Mouse (Mus musculus) midbrain, embryonic 16.5 days (tissue): ENCODE measurements around the gene Cd82. TPM values are rescaled to one million over a fixed set of nuclear protein-coding genes. Genes with fewer than 3 reads are reported as not detected.

ENCODE experiments used
- ATAC-seq: fragments of 200-750 bp; cut with Nextera tagmentation; 2 replicates; pipeline ENCODE4 v1.8.0; 2017; ENCODE audit warnings: moderate TSS enrichment
- H3K27ac ChIP-seq: fragments of 300-500 bp; sonication (generic); 2 replicates; pipeline ENCODE4 v1.5.1; 2014; ENCODE audit warnings: mild to moderate bottlenecking, low read length, mixed read lengths
- H3K27me3 ChIP-seq: fragments of 300-500 bp; sonication (generic); 2 replicates; pipeline ENCODE4 v1.6.1; 2014; ENCODE audit warnings: low read depth, low read length, mixed read lengths; ENCODE audit not compliant: control insufficient read depth, insufficient read depth
- H3K36me3 ChIP-seq: fragments of 300-500 bp; sonication (generic); 2 replicates; pipeline ENCODE4 v1.6.1; 2014; ENCODE audit warnings: mild to moderate bottlenecking, low read length, moderate library complexity, mixed read lengths; ENCODE audit not compliant: control insufficient read depth, insufficient read depth
- H3K4me1 ChIP-seq: fragments of 300-500 bp; sonication (generic); 2 replicates; pipeline ENCODE4 v1.6.1; 2014; ENCODE audit warnings: mild to moderate bottlenecking, low read length, mixed read lengths; ENCODE audit not compliant: control insufficient read depth, insufficient read depth
- H3K4me2 ChIP-seq: fragments of 300-500 bp; sonication (generic); 2 replicates; pipeline ENCODE4 v1.6.1; 2014; ENCODE audit warnings: mild to moderate bottlenecking, low read length, mixed read lengths
- H3K4me3 ChIP-seq: fragments of 300-500 bp; sonication (generic); 2 replicates; pipeline ENCODE4 v1.5.1; 2014; ENCODE audit warnings: low read depth, mild to moderate bottlenecking, low read length, moderate library complexity, mixed read lengths
- H3K9ac ChIP-seq: fragments of 300-500 bp; sonication (generic); 2 replicates; pipeline ENCODE4 v1.6.1; 2014; ENCODE audit warnings: low read depth, low read length, mixed read lengths
- H3K9me3 ChIP-seq: fragments of 300-500 bp; sonication (generic); replicated peaks from 2 replicates; pipeline ENCODE4 v1.6.1; 2014; ENCODE audit warnings: mild to moderate bottlenecking, low read length, mixed read lengths; ENCODE audit not compliant: control insufficient read depth, poor library complexity, severe bottlenecking
- WGBS: fragments of 180-500 bp; shearing (Covaris S2); extraction: QIAGEN DNeasy Blood & Tissue Kit; methylation state at CpG from one replicate; pipeline ENCODE4 v1.1.7; 2014; 5-methylcytosine and 5-hydroxymethylcytosine counted together
- polyA plus RNA-seq: library from polyadenylated mRNA; unstranded; fragments of >200 nt; fragmentation: Nextera tagmentation; extraction: Ambion mirVana; gene quantifications from 2 replicates; pipeline ENCODE4 v1.2.1, GENCODE M21; 2015

The Cd82 gene
- polyA plus RNA-seq, 1 experiment from 2014 or later, result 19.5 TPM

- 76% methylated on average over 8 of the region's 8 CpGs for WGBS
Measured at GRCm38 (mm10) chr2:93458332-93459207, 4.4 kb downstream of the Cd82 start.

GRCm38 (mm10) chr2:93457426-93458130, 5.4 kb downstream of the Cd82 start:
- H3K9ac ChIP-seq, result no peak overlapping the region
- no peaks in the 10 kb centered on the region for H3K36me3 ChIP-seq
- H3K4me1 ChIP-seq, result peaks cover 8% of the 10 kb centered on the region; the same call in 1 of the 2 replicates
- H3K9me3 ChIP-seq, result no peaks in the 10 kb centered on the region
- H3K27me3 ChIP-seq, result peaks cover 6% of the 10 kb centered on the region
- no peak overlapping the region for H3K4me3 ChIP-seq
- ATAC-seq, result no peak
- no peak overlapping the region for H3K27ac ChIP-seq
- WGBS, result 81% methylated on average over 6 of the region's 6 CpGs
- no peak overlapping the region for H3K4me2 ChIP-seq

More at GRCm38 (mm10) chr2:93458332-93459207, 4.4 kb downstream of the Cd82 start:
- H3K27me3 ChIP-seq, result peaks cover 6% of the 10 kb centered on the region
- no peak overlapping the region for H3K27ac ChIP-seq
- no peaks in the 10 kb centered on the region for H3K36me3 ChIP-seq
- H3K9ac ChIP-seq, result no peak overlapping the region
- no peak overlapping the region for H3K4me3 ChIP-seq
- H3K4me1 ChIP-seq, result peaks cover 9% of the 10 kb centered on the region; the same call in 1 of the 2 replicates
- no peaks in the 10 kb centered on the region for H3K9me3 ChIP-seq
- no peak for ATAC-seq
- no peak overlapping the region for H3K4me2 ChIP-seq

- Histone ChIP-seq H3K9ac (no peak overlapping the region), H3K27ac (no peak overlapping the region), H3K9me3 (no peaks in the 10 kb centered on the region), H3K27me3 (peaks cover under 1% of the 10 kb centered on the region), H3K36me3 (no peaks in the 10 kb centered on the region), H3K4me3 (no peak overlapping the region), H3K4me1 (no peaks in the 10 kb centered on the region), H3K4me2 (no peak overlapping the region)
- no peak for ATAC-seq
- WGBS, result 77% methylated on average over 3 of the region's 3 CpGs
Measured at GRCm38 (mm10) chr2:93456140-93456539, 6.8 kb downstream of the Cd82 start.

GRCm38 (mm10) chr2:93454817-93455591, 7.9 kb downstream of the Cd82 start:
- H3K4me1 ChIP-seq, result no peaks in the 10 kb centered on the region
- H3K9me3 ChIP-seq, result no peaks in the 10 kb centered on the region
- no peak overlapping the region for H3K27ac ChIP-seq
- no peak overlapping the region for H3K9ac ChIP-seq
- no peaks in the 10 kb centered on the region for H3K36me3 ChIP-seq
- no peaks in the 10 kb centered on the region for H3K27me3 ChIP-seq
- no peak overlapping the region for H3K4me3 ChIP-seq
- no peak overlapping the region for H3K4me2 ChIP-seq
- 80% methylated on average over 3 of the region's 3 CpGs for WGBS
- no peak for ATAC-seq

GRCm38 (mm10) chr2:93454334-93454733, 8.6 kb downstream of the Cd82 start:
- no peak overlapping the region for H3K4me3 ChIP-seq
- no peak overlapping the region for H3K27ac ChIP-seq
- 66% methylated on average over 10 of the region's 10 CpGs for WGBS
- no peak for ATAC-seq
- no peaks in the 10 kb centered on the region for H3K36me3 ChIP-seq
- H3K27me3 ChIP-seq, result no peaks in the 10 kb centered on the region
- H3K4me2 ChIP-seq, result no peak overlapping the region
- no peaks in the 10 kb centered on the region for H3K9me3 ChIP-seq
- no peaks in the 10 kb centered on the region for H3K4me1 ChIP-seq
- no peak overlapping the region for H3K9ac ChIP-seq

- ATAC-seq, result no peak
- no peaks in the 10 kb centered on the region for H3K27me3 ChIP-seq
- 86% methylated on average over 4 of the region's 4 CpGs for WGBS
Measured at GRCm38 (mm10) chr2:93453046-93453445, 9.9 kb downstream of the Cd82 start.

GRCm38 (mm10) chr2:93452506-93452905, 10.4 kb downstream of the Cd82 start:
- no peak for ATAC-seq
- Histone ChIP-seq H3K9ac (no peak overlapping the region), H3K27ac (no peak overlapping the region), H3K4me1 (no peaks in the 10 kb centered on the region), H3K4me2 (no peak overlapping the region), H3K27me3 (no peaks in the 10 kb centered on the region), H3K4me3 (no peak overlapping the region), H3K36me3 (no peaks in the 10 kb centered on the region), H3K9me3 (no peaks in the 10 kb centered on the region)
- 88% methylated on average over 4 of the region's 4 CpGs for WGBS

More at GRCm38 (mm10) chr2:93453046-93453445, 9.9 kb downstream of the Cd82 start:
- H3K4me1 ChIP-seq, result no peaks in the 10 kb centered on the region
- H3K36me3 ChIP-seq, result no peaks in the 10 kb centered on the region
- no peaks in the 10 kb centered on the region for H3K9me3 ChIP-seq
- H3K4me3 ChIP-seq, result no peak overlapping the region
- no peak overlapping the region for H3K4me2 ChIP-seq
- no peak overlapping the region for H3K27ac ChIP-seq
- no peak overlapping the region for H3K9ac ChIP-seq

- no peak for ATAC-seq
- Histone ChIP-seq H3K9me3 (no peaks in the 10 kb centered on the region), H3K36me3 (no peaks in the 10 kb centered on the region), H3K4me1 (no peaks in the 10 kb centered on the region), H3K4me3 (no peak overlapping the region), H3K27me3 (no peaks in the 10 kb centered on the region), H3K27ac (no peak overlapping the region), H3K4me2 (no peak overlapping the region), H3K9ac (no peak overlapping the region)
- 69% methylated on average over 6 of the region's 6 CpGs for WGBS
Measured at GRCm38 (mm10) chr2:93452057-93452456, 10.9 kb downstream of the Cd82 start.
